Mouse (Mus musculus) forebrain, embryonic 14.5 days (tissue): Measurements from ENCODE around the gene Hp. TPM values are rescaled to one million over a fixed set of nuclear protein-coding genes. Genes with fewer than 3 reads are reported as not detected.

Experiments
- ATAC-seq: fragments of 200-750 bp; cut with Nextera tagmentation; 2 replicates; pipeline ENCODE4 v1.8.0; 2017; ENCODE audit warnings: mild to moderate bottlenecking, moderate library complexity
- DNase-seq: peaks from one replicate; pipeline ENCODE4 v3.0.0-alpha.2; 2015; ENCODE audit warnings: low spot score
- H3K27ac ChIP-seq: fragments of 300-500 bp; sonication (generic); 2 replicates; pipeline ENCODE4 v1.5.1; 2014; ENCODE audit warnings: low read depth, mild to moderate bottlenecking, control low read depth, low read length, moderate library complexity
- H3K27me3 ChIP-seq: fragments of 300-500 bp; sonication (generic); replicated peaks from 2 replicates; pipeline ENCODE4 v1.6.1; 2014; ENCODE audit warnings: low read length, control low read depth, mixed read lengths; ENCODE audit not compliant: control insufficient read depth, insufficient read depth
- H3K36me3 ChIP-seq: fragments of 300-500 bp; sonication (generic); 2 replicates; pipeline ENCODE4 v1.6.1; 2014; ENCODE audit warnings: low read length, control low read depth; ENCODE audit not compliant: control insufficient read depth, insufficient read depth
- H3K4me1 ChIP-seq: fragments of 300-500 bp; sonication (generic); 2 replicates; pipeline ENCODE4 v1.6.1; 2014; ENCODE audit warnings: antibody characterized with exemption, low read length, control low read depth; ENCODE audit not compliant: control insufficient read depth, insufficient read depth
- H3K4me2 ChIP-seq: fragments of 300-500 bp; sonication (generic); 2 replicates; pipeline ENCODE4 v1.6.1; 2014; ENCODE audit warnings: mild to moderate bottlenecking, control low read depth, low read length
- H3K4me3 ChIP-seq: fragments of 300-500 bp; sonication (generic); 2 replicates; pipeline ENCODE4 v1.5.1; 2014; ENCODE audit warnings: low read depth, low read length, control low read depth
- H3K9ac ChIP-seq: fragments of 300-500 bp; sonication (generic); 2 replicates; pipeline ENCODE4 v1.6.1; 2014; ENCODE audit warnings: mild to moderate bottlenecking, low read length, control low read depth, moderate library complexity
- H3K9me3 ChIP-seq: fragments of 300-500 bp; sonication (generic); replicated peaks from 2 replicates; pipeline ENCODE4 v1.6.1; 2016; ENCODE audit warnings: low read length, control low read depth, mixed read lengths; ENCODE audit not compliant: control insufficient read depth
- WGBS: fragments of 180-500 bp; shearing (Covaris S2); extraction: QIAGEN DNeasy Blood & Tissue Kit; methylation state at CpG from one replicate; pipeline ENCODE4 v1.1.7; 2014; 5-methylcytosine and 5-hydroxymethylcytosine counted together
- polyA plus RNA-seq: library from polyadenylated mRNA; unstranded; fragments of >200 nt; fragmentation: Nextera tagmentation; extraction: Ambion mirVana; gene quantifications from 2 replicates; pipeline ENCODE4 v1.2.1, GENCODE M21; 2014

The Hp gene
- polyA plus RNA-seq, 1 experiment from 2014 or later, result 0.13 TPM

DNA sequence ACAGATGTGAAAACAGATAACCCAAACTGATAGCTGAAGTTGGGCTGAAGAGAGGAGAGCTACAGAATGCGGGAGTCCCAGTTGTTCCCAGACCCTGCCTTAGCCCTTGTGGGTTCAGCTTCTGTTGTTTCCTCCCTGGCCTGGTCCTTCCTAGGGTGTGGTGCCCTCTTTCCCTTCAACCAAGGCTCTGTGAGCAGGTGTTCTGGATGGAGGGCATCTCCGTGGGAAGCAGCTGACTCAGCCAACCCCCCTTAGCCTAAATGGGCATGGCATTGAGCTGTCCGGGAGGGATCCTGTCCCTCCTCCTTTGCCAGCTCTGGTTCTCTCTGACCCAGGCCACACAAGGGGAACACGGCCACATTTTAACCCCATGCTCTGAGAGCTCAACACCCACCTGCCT lies 2.7 kb downstream of the Hp start:
- Histone ChIP-seq H3K36me3 (no peaks in the 10 kb centered on the region), H3K9ac (no peak overlapping the region), H3K27ac (no peak overlapping the region), H3K4me2 (no peak overlapping the region), H3K9me3 (no peaks in the 10 kb centered on the region), H3K4me1 (no peaks in the 10 kb centered on the region), H3K27me3 (no peaks in the 10 kb centered on the region), H3K4me3 (no peak overlapping the region)
- ATAC-seq, result no peak
- WGBS, result 77% methylated on average over 4 of the region's 4 CpGs
- DNase-seq, result no peak

DNA sequence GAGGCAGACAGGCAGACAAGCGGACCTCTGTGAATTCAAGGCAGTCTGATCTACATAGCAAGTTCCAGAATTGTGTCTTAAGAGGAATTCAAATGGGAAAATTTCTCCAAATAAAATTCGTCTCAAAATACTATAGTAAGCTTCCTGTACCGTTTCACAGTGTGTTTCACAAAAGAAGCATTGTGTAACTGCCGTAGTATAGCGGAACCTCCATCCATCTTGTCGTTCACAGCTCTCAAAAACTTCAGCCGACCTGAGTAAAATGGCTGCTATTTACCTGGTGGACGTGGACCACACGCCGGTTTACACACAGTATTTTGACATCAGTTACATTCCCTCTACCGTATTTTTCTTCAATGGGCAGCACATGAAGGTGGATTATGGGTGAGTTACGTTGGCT lies 7.8 kb downstream of the Hp start:
- Histone ChIP-seq H3K9me3 (no peaks in the 10 kb centered on the region), H3K27ac (no peak overlapping the region), H3K36me3 (peaks cover 11% of the 10 kb centered on the region; the same call in 1 of the 2 replicates), H3K27me3 (no peaks in the 10 kb centered on the region), H3K9ac (no peak overlapping the region), H3K4me2 (no peak overlapping the region), H3K4me1 (peaks cover 5% of the 10 kb centered on the region; the same call in 1 of the 2 replicates), H3K4me3 (no peak overlapping the region)
- no peak for ATAC-seq
- no peak for DNase-seq
- whole genome bisulfite sequencing, result 92% methylated on average over 12 of the region's 12 CpGs

DNA sequence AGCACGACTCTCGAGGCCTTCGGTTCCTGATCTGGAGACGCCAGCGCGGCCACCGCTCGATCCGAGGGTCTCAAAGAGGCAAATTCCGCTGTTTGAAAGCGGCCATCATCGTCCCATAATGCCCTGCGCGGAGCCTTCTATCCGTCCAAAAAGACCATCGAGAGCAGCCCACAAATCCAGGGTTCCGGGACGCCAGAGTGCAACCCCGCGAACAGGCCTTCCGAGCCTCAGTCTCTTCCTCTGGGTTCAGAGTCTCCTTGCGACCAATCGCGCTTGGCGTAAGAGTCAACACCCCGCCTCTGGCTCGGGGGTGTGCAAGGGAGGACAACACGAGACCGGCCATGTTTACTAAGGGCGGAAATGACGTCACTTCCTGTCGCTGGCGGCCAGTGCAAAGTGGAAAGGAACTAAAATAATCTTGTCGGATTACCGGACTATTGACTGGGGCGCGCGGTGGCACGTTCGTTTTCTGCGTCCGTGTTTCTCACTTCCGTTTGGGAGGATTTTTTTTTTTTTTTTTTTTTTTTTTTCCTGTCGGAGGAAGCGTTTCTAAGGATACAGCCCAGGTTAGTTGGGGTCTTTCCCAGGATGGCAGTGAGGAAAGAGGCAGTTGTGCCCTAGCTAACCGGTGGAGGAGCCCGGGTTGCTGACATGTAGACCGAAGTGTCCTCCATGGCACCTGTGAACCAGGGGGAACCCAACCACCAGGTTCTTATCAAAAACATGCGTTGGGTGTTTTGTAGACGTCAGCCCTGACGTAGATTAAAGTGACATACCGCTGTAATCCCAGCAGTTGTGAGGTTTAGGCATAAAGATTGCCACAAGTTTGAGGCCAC lies 13.3 kb downstream of the Hp start, which contains the start of the genes Dhx38 and Txnl4b:
Dhx38 (minus strand) TSS at position 364 of the 836 bp plus-strand sequence.
Txnl4b (plus strand) TSS at position 395 of the 836 bp plus-strand sequence.
- H3K27me3 ChIP-seq, result no peaks in the 10 kb centered on the region
- H3K4me3 ChIP-seq, result peak within 1 kb of the TSS; percentile 93
- DNase-seq, result peak; percentile 100
- ATAC-seq, result peak; percentile 100
- H3K36me3 ChIP-seq, result peaks cover 31% of the 10 kb centered on the region
- no peaks in the 10 kb centered on the region for H3K9me3 ChIP-seq
- peak within 1 kb of the TSS; percentile 93 for H3K4me2 ChIP-seq
- peak within 1 kb of the TSS; percentile 92 for H3K27ac ChIP-seq
- peak within 1 kb of the TSS; percentile 94 for H3K9ac ChIP-seq
- H3K4me1 ChIP-seq, result peaks cover 11% of the 10 kb centered on the region
- WGBS, result under 1% methylated on average over 52 of the region's 52 CpGs

DNA sequence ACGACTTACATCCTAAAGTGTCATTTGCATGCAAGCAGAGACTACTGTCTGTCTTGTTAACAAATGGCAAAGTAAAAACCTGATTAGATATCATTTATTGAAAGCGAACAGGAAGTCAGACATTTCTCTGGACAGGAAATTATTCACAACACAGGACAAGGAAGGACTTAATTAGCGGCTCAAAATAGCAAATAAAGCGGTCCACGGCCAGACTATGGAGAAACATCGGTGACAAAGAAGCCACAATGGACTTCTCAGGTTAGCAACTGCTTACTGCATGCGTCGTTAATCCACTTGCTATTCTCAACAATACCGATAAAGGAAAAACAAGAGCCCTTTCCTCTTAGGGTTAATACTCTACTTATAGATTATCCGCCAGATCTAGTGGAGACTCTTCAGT lies 14.2 kb downstream of the Hp start:
- DNase-seq, result no peak
- peak overlapping the region; percentile 92 for H3K27ac ChIP-seq

DNA sequence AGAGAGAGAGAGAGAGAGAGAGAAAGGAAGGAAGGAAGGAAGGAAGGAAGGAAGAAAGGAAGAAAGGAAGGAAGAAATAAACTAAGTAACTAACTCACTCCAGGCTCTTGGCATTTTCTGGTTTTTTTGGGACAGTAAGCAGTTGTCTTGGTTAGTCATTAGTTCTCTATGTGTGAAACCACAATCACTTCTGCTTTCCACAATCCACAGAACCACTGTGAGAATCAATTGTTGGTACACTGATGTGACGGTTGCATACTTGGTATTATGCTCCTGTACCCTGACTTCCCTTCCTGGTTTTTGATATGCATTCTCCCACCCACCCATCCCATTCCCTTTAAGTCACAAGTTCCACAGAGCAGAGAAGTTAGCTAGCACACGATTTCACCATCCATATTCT lies 15.1 kb downstream of the Hp start:
- ATAC-seq (no peak), DNase-seq (no peak)
- Histone ChIP-seq H3K4me3 (no peak overlapping the region), H3K9ac (no peak overlapping the region), H3K9me3 (no peaks in the 10 kb centered on the region), H3K27ac (no peak overlapping the region), H3K4me2 (no peak overlapping the region; the same call in 1 of the 2 replicates), H3K27me3 (no peaks in the 10 kb centered on the region), H3K4me1 (peaks cover 11% of the 10 kb centered on the region), H3K36me3 (peaks cover 41% of the 10 kb centered on the region)
- 81% methylated on average over 2 of the region's 2 CpGs for WGBS

More for the DNA sequence above, 14.2 kb downstream of the Hp start:
- Histone ChIP-seq H3K4me3 (peak overlapping the region; percentile 93), H3K27me3 (no peaks in the 10 kb centered on the region), H3K4me2 (peak overlapping the region; percentile 93), H3K9ac (peak overlapping the region; percentile 94), H3K36me3 (peaks cover 36% of the 10 kb centered on the region), H3K9me3 (no peaks in the 10 kb centered on the region), H3K4me1 (peaks cover 11% of the 10 kb centered on the region)
- 8% methylated on average over 10 of the region's 10 CpGs for WGBS
- ATAC-seq, result no peak

DNA sequence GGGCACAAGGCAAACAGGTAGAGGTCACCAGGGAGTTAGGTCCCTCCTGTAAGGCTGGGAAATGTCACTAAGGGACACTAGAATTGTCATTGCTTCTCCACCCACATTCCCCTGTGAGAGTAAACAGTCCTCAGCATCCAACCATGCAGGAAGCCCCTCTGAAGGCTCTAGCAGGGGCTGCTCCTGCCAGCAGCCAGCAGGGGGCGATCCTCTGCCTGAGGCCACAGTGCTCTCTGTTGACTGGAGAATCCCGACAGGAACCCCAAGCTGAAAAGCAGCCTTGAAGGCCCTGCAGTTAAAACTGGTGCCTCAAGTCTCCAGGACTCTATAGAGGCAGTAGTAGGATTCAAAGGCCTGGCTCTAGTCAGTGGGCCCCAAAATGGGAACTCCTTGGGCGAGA lies 27.3 kb downstream of the Hp start:
- peak; percentile 36 for DNase-seq

DNA sequence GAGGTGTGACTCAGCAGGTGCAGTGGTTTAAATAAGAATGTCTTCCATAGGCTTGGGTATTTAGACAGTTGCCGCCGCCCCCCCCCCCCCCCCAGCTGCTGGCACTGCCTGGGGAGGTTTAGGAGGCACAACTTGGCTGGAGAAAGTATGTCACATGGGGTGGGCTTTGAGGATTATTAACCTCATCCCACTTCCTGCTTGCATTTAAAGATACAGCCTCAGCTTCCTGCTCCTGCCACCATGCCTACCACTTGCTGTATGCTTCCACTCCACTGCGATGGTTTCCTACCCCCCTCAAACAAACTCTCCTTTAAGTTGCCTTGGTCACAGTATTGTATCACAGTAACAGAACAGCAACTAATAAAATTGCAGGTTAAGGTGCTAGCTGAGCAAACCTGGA lies 34.9 kb downstream of the Hp start:
- no peak for DNase-seq
- Histone ChIP-seq H3K9me3 (no peaks in the 10 kb centered on the region), H3K27ac (no peak overlapping the region), H3K4me3 (no peak overlapping the region), H3K9ac (no peak overlapping the region), H3K27me3 (no peaks in the 10 kb centered on the region), H3K36me3 (peaks cover 28% of the 10 kb centered on the region), H3K4me2 (no peak overlapping the region), H3K4me1 (no peaks in the 10 kb centered on the region)
- 48% methylated on average over 3 of the region's 3 CpGs for WGBS
- no peak for ATAC-seq

More for the DNA sequence above, 27.3 kb downstream of the Hp start:
- H3K9me3 ChIP-seq, result no peaks in the 10 kb centered on the region
- no peaks in the 10 kb centered on the region for H3K4me1 ChIP-seq
- ATAC-seq, result no peak
- no peak overlapping the region for H3K9ac ChIP-seq
- H3K4me3 ChIP-seq, result no peak overlapping the region
- no peak overlapping the region for H3K27ac ChIP-seq
- WGBS, result 38% methylated on average over 3 of the region's 3 CpGs
- H3K4me2 ChIP-seq, result no peak overlapping the region
- H3K27me3 ChIP-seq, result no peaks in the 10 kb centered on the region
- peaks cover 99% of the 10 kb centered on the region for H3K36me3 ChIP-seq

DNA sequence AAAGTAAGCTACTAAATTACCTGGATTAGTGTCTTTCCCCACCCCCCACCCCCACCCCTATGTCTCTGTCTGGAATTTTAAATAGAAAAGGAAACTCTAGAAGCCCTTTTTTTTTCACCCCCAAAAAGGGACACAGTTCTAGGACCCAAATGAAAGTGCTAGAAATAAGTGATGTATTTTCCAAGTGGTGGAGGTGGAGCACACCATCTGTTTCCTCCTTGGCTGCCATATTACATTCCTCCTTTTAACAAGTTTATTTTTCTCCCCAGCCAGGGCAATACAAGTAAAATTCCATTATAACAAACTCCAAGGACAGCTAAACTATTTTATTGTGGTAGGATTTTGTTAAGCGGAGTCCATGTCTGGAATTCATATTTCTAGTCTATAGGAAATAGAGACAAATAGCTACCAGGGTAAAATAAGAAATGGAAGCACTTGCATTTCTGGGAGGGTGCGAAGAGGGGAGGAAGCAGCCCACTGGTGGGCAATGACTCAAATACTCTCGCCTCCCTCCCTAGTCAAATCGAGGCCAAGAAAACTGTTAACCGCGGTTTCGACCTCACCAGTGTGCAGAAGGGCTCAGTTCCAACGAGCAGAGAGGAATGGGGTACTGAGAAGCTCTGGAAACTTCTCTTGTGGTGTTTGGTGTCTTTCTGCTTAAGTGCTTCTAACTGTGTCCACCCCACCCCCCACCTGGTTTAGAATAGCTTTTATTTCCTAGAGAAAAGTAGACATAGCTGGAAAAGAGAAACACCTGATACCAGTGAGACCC lies 36.0 kb downstream of the Hp start:
- no peak overlapping the region for H3K27ac ChIP-seq
- WGBS, result 86% methylated on average over 8 of the region's 8 CpGs
- no peak overlapping the region for H3K4me3 ChIP-seq
- H3K36me3 ChIP-seq, result peaks cover 17% of the 10 kb centered on the region
- no peak for ATAC-seq
- no peaks in the 10 kb centered on the region for H3K27me3 ChIP-seq
- no peak overlapping the region for H3K4me2 ChIP-seq
- no peaks in the 10 kb centered on the region for H3K9me3 ChIP-seq
- DNase-seq, result no peak
- no peaks in the 10 kb centered on the region for H3K4me1 ChIP-seq
- H3K9ac ChIP-seq, result no peak overlapping the region
